ENCODE assay signal across 23 mouse cellular contexts in the genomic region with DNA sequence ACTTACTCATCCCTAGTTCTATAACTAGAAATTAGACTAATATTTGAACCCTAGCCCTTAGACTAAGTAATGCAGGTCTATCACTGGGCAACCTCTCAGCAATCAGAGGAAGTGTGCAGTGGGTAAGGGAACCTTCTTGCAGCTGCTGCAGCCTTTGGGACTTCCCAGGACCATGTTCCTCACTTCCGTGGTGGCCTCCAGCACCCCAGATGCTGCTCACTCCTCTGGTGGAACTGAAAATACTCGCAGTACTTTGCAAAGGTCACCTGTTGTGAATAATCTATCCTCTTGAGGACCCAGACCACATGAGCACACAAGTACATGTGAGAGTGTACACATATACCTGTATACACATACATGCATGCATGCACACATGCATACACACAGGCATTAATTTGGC. TPM values are rescaled to one million over a fixed set of nuclear protein-coding genes. Genes with fewer than 3 reads are reported as not detected.
DNase-seq lines count a peak whose midpoint lies in the region; ATAC-seq and TF ChIP-seq lines count a peak whose summit lies in the region.
"Had no signal": no experiment of that assay in that cellular context is flagged by ENCODE, and none has a peak within 500 bp of the region (broad histone marks: within the 10 kb centered on the region; RNA-seq: fewer than 3 reads in every experiment).

No protein-coding gene starts in this region.

- H3K4me3 ChIP-seq in CH12.LX (replicated peaks in 1 of 3; ENCODE audit: low read depth in 2 of 3, low read length in 2 of 3, poor library complexity in 1 of 3) = no peak overlapping the region
- H3K4me3 ChIP-seq: embryonic facial prominence, embryonic 10.5 days; embryonic facial prominence, embryonic 12.5 days; erythroblast, embryonic 14.5 days; forebrain, embryonic 10.5 days; forebrain, embryonic 12.5 days had no signal

- DNase-seq in A20 (ENCODE audit: low read depth, low spot score) = peak; percentile 91
- peak; percentile 87 for DNase-seq in CH12.LX (ENCODE audit: extremely low read depth)
- DNase-seq in right cerebral cortex, postnatal 4 days = no peak
- no peak for DNase-seq in kidney, postnatal 4 days
- no peak for DNase-seq in right cerebral cortex, postnatal 14 days
- DNase-seq: adrenal gland, adult 2 months; adrenal gland, postnatal 10 days; adrenal gland, postnatal 25 days; B cell, adult 2 months; cerebellum, adult 11-12 months; cerebellum, adult 2 months; cerebellum, adult 9-10 months; cerebellum, postnatal 10 days; cerebellum, postnatal 25 days had no signal

- ATAC-seq in monocyte, adult 5-6 weeks (replicated peaks; ENCODE audit: insufficient number of reproducible peaks, low FRiP score, low TSS enrichment, poor library complexity, severe bottlenecking) = peak; percentile 72
- ATAC-seq: CD4-positive, CD25-positive, alpha-beta regulatory T cell, adult 4 months; forebrain, embryonic 14.5 days; forebrain, embryonic 16.5 days had no signal

- no peaks in the 10 kb centered on the region for H3K27me3 ChIP-seq in CH12.LX (replicated peaks)
- H3K27me3 ChIP-seq: embryonic facial prominence, embryonic 12.5 days had no signal

- in situ Hi-C loops in CH12.LX (cut with MboI; ENCODE audit: low pct_ligation_motif_present, low pct_unique_long_range_greater_than_20kb, low sequenced_read_pairs) = no loop called here

- no peak for TF ChIP-seq POLR2A in CH12.LX (IDR thresholded peaks at IDR 0.05; ENCODE audit: low read depth, low read length)

- no peak overlapping the region for H3K4me2 ChIP-seq in CH12.LX (ENCODE audit: insufficient read depth, low read depth, poor library complexity, severe bottlenecking)
- H3K4me2 ChIP-seq: embryonic facial prominence, embryonic 12.5 days; forebrain, embryonic 12.5 days had no signal

- no peaks in the 10 kb centered on the region for H3K79me2 ChIP-seq in CH12.LX (replicated peaks; ENCODE audit: control insufficient read depth, extremely low read depth, insufficient read depth, poor library complexity, severe bottlenecking)

- peaks cover 16% of the 10 kb centered on the region for H3K9me3 ChIP-seq in CH12.LX (replicated peaks; ENCODE audit: low read length)
- H3K9me3 ChIP-seq: embryonic facial prominence, embryonic 12.5 days; forebrain, embryonic 12.5 days had no signal

- H3K36me3 ChIP-seq in CH12.LX (replicated peaks in 1 of 2; ENCODE audit: control insufficient read depth in 1 of 2, insufficient read depth in 1 of 2, low read length in 1 of 2) = peaks cover 0 to 2% of the 10 kb centered on the region in 2 experiments
- H3K36me3 ChIP-seq: embryonic facial prominence, embryonic 10.5 days; embryonic facial prominence, embryonic 12.5 days; forebrain, embryonic 10.5 days; forebrain, embryonic 12.5 days had no signal

- dilution Hi-C loops in CH12.LX (cut with MboI; ENCODE audit: extremely low pct_ligation_motif_present, extremely low pct_unique_long_range_greater_than_20kb, low sequenced_read_pairs) = no loop called here

- H3K27ac ChIP-seq in CH12.LX (ENCODE audit: insufficient read depth, low read depth) = peak overlapping the region; percentile 29
- H3K27ac ChIP-seq: embryonic facial prominence, embryonic 10.5 days; embryonic facial prominence, embryonic 12.5 days; forebrain, embryonic 10.5 days; forebrain, embryonic 12.5 days had no signal

- peak; percentile 88 for TF ChIP-seq EP300 in CH12.LX (IDR thresholded peaks at IDR 0.05; ENCODE audit: low read length)

- no peak; the same call in 1 of the 2 replicates for TF ChIP-seq RAD21 in CH12.LX (IDR thresholded peaks at IDR 0.05; ENCODE audit: low read depth, low read length)

- peaks cover 9 to 37% of the 10 kb centered on the region in 2 experiments; a peak in 3 of 4 replicates for H3K4me1 ChIP-seq in CH12.LX (ENCODE audit: control insufficient read depth in 1 of 2, insufficient read depth in 2 of 2)
- H3K4me1 ChIP-seq: embryonic facial prominence, embryonic 12.5 days had no signal

- no peak for TF ChIP-seq CTCF in CH12.LX (conservative IDR thresholded peaks at IDR 0.05 in 1 of 2, IDR thresholded peaks at IDR 0.05 in 1 of 2; ENCODE audit: low read depth in 2 of 2, low read length in 2 of 2)

- no peak overlapping the region for H3K9ac ChIP-seq in CH12.LX (ENCODE audit: insufficient read depth, low read depth)
- H3K9ac ChIP-seq: embryonic facial prominence, embryonic 12.5 days; forebrain, embryonic 12.5 days had no signal

TF ChIP-seq in CH12.LX, 34 proteins besides CTCF, POLR2A, EP300 and RAD21:
- TF ChIP-seq TCF12 (IDR thresholded peaks at IDR 0.05; ENCODE audit: low read depth, low read length) (peak; percentile 88), IRF4 (IDR thresholded peaks at IDR 0.05; ENCODE audit: low read depth, low read length) (peak; percentile 70), MAX (IDR thresholded peaks at IDR 0.05; ENCODE audit: low read length) (peak; percentile 61), ELF1 (IDR thresholded peaks at IDR 0.05; ENCODE audit: low read depth, low read length) (peak; percentile 69), CHD2 (IDR thresholded peaks at IDR 0.05; ENCODE audit: low read length) (peak; percentile 5; the same call in 1 of the 2 replicates), RCOR1 (conservative IDR thresholded peaks at IDR 0.05; ENCODE audit: low read depth, low read length) (no peak), ETS1 (conservative IDR thresholded peaks at IDR 0.05; ENCODE audit: low read depth, low read length) (peak; percentile 89), USF2 (conservative IDR thresholded peaks at IDR 0.05; ENCODE audit: low read depth, low read length) (no peak), MXI1 (IDR thresholded peaks at IDR 0.05; ENCODE audit: low read depth, low read length) (peak; percentile 21; the same call in 1 of the 2 replicates), JUN (IDR thresholded peaks at IDR 0.05; ENCODE audit: insufficient read depth, low read depth, low read length) (no peak), BHLHE40 (IDR thresholded peaks at IDR 0.05; ENCODE audit: low read depth, low read length) (peak; percentile 87), ZKSCAN1 (IDR thresholded peaks at IDR 0.05; ENCODE audit: borderline replicate concordance, low read depth, low read length) (no peak)

RNA-seq across cellular contexts. Expression of a gene that starts 59.3 kb away (rescaled TPM):
- 6.7 and 7.8 TPM in 2 replicates for total RNA-seq in CH12.LX (2012; rRNA removed)
- total RNA-seq in CH12.LX (2014; rRNA removed) = 14.1 and 14.8 TPM in 2 replicates
- 21.2 and 25.9 TPM in 2 replicates for polyA plus RNA-seq in CH12.LX (2012; ENCODE audit: insufficient read length, low read depth)
- total RNA-seq in monocyte, adult 5-6 weeks (2017) = 57.1 to 95.4 TPM (median 58.8 TPM) in 3 replicates

Comparison
In these comparisons a context has a peak if more than half of its experiments do, and no peak if none do; other contexts are left out.
1. DNase-seq: peak in A20 (single experiment) and CH12.LX (single experiment); none in right cerebral cortex, postnatal 4 days (single experiment), kidney, postnatal 4 days (0 of 2) and right cerebral cortex, postnatal 14 days (single experiment).